Mouse (Mus musculus): ENCODE data around the gene Glb1l2.

Gene Glb1l2

DNA sequence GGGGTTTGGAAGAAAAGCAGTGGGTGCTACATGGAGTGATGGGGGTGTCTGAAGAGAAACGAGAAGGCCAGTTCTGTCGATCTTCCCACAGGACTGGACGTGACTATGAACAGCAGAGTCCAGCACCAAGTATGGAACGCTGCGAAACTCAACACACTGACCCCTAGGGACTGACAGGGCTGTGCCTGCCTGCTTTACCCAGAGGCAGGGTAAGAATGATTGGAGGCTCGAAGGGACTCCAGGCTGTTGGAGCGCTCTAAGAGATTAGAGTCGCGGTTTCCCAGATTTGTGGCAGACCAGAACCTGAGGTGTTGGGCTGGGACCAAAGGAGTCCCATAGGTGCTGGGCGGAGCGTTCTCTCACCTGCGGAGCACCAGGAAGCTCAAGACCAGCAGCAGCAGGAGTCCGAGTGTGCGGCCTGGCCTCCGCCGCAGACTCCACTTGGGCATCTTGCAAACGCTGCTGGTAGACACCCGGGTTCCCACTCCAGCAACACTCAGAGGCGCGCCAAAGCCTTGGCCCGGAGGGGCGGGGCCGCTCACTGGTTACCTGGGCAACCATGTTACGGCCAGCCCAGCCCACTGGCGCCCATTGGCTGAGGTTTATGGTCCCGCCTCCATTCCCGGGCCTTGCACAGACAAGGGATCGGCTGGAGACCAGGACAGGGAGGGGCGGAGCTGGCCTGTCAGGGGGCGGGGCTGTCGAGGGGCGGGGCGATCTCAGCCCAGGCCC, at the start of gene Glb1l2:
TSS of gene Glb1l2 (minus strand) at position 534 of the 732 bp plus-strand sequence.
- DNase-seq (ENCODE audit: inconsistent age in 2 of 2, low spot score in 1 of 2), result peak; percentile 95 to 98

DNA sequence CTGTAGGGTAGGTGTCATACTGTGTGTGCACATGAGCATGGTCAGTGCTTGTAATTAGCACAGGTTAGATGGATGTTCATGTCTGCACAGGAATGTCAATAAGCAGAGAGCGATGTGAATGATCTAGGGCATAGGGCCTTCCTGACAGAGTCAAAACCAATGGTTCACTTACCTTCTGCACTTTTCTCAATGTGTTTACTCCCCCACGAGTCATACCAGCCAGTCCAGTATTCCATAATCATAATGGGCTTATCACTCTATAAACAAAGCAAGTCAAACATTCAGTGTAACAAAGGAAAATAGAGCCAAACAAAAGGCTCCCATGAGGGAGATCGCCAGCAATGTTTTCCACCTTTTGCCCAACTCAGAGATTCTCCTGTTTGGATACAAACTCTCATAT, 24.8 kb upstream of the Glb1l2 start:
- no peak for DNase-seq (ENCODE audit: inconsistent age in 2 of 2, low spot score in 1 of 2)

GRCm38 (mm10) chr9:26819942-26820341, 13.7 kb upstream of the Glb1l2 start:
- DNase-seq (ENCODE audit: inconsistent age in 2 of 2, low spot score in 1 of 2), result peak in 1 of 2 experiments; percentile 71

DNA sequence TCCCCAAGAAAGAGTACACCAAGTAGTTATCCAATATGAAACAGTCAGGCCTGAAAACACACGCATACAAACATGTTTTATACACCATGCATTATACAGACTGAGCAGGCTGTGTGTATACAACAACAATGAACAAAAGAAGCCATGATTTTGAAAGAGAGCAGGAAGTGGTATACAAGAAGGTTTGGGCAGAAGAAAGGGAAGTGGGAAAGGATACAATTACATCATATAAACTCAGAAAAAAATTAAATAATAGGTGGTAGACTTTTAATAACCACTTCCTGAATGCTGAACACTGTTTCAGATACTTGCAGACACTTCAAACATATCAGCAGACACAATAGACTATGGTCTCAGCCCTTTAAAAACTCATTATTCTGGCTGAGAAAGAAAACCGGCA, 2.5 kb upstream of the Glb1l2 start:
- DNase-seq (ENCODE audit: inconsistent age in 2 of 2, low spot score in 1 of 2), result no peak

GRCm38 (mm10) chr9:26804321-26804720, 1.9 kb downstream of the Glb1l2 start:
- DNase-seq (ENCODE audit: inconsistent age in 2 of 2, low spot score in 1 of 2), result no peak

- no peak for DNase-seq (ENCODE audit: inconsistent age in 2 of 2, low spot score in 1 of 2)
Observed at GRCm38 (mm10) chr9:26800357-26800756, 5.9 kb downstream of the Glb1l2 start.

GRCm38 (mm10) chr9:26798731-26799130, 7.5 kb downstream of the Glb1l2 start:
- DNase-seq (ENCODE audit: inconsistent age in 2 of 2, low spot score in 1 of 2), result no peak

DNA sequence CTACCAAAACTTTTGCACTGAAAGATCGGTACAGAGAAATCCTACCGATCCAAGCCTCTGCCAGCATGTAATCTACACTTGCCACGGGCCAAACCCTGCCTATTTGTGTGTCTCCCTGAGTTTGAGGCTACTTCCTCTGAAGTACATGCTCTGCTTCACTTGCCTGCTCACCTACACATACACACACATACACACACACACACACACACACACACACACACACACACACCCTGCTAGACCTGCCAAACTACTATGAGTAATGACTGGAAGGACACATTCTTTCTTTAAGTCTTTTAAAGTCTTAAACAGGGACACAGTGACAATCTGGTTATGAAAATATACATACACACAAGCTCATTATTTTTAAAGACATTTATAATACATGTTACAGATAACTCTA, 8.1 kb downstream of the Glb1l2 start:
- no peak for DNase-seq (ENCODE audit: inconsistent age in 2 of 2, low spot score in 1 of 2)

DNA sequence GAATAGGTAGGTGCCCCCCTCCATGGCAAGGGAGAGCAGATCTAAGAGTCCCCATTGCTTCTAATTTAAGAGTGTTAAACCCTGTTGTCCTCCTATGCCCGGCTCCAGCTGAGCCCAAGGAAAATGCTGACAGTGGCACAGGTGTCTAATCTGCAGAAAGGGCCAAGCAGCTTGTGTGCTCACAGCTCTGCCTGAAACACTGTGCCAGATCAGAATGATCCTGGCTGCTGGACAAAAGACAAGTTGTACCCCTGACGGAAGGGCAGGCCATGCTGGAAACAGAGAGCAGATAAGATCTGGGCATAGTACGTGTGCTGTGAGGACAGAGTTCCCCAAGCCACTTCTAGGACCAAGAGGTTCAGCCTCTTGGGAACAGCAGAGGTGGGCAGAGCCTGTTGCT, 13.4 kb downstream of the Glb1l2 start:
- no peak for DNase-seq (ENCODE audit: inconsistent age in 2 of 2, low spot score in 1 of 2)

DNA sequence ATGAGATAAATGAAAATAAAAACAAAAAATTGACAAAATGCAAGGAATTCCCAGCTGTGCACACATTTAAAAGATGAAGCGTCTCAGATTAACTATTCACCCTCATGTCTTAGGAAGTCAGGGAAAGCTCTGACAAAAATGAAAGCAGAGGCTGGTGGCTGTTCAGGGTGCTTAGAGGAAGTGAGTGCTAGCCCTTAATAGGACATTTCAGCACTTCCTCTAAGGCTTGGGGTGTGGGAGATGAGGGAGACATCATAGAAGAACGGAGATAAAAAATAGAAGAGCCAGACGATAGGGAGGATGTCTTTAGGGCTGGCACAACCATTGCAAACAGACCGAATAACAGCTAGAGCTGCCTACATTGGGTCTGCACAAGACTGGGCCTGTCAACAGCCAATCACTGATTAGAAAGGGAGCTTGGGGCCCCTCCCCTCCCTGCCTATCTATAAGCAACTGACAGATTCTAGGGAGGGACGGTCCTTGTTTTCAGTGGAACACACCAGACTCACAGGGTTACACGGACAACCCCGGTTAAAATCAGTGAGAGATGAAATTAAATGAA, 22.8 kb downstream of the Glb1l2 start:
- peak in 1 of 2 experiments; percentile 43 for DNase-seq (ENCODE audit: inconsistent age in 2 of 2, low spot score in 1 of 2)

DNA sequence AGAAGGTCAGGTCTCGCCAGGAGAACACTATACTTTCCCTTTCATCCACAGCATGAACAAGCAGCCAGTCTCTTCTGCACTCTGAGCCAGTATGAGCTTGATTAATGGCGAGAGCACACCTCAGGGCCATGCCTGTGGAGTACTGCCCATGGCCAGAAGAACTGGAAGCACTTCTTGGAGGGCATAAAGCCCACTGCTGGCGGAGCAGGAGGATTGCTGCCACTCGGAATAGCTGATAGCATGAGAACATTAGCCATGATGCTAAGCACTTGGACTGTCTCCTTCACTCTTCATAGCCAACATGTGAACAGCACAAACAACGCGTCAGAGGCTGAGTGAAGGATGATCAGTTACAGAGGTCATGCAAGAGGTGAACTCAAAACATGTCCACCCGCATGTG, 27.8 kb downstream of the Glb1l2 start:
- no peak for DNase-seq (ENCODE audit: inconsistent age in 2 of 2, low spot score in 1 of 2)

- peak in 1 of 2 experiments; percentile 83 for DNase-seq (ENCODE audit: inconsistent age in 2 of 2, low spot score in 1 of 2)
Observed at GRCm38 (mm10) chr9:26776122-26776902, 30.0 kb downstream of the Glb1l2 start.

DNA sequence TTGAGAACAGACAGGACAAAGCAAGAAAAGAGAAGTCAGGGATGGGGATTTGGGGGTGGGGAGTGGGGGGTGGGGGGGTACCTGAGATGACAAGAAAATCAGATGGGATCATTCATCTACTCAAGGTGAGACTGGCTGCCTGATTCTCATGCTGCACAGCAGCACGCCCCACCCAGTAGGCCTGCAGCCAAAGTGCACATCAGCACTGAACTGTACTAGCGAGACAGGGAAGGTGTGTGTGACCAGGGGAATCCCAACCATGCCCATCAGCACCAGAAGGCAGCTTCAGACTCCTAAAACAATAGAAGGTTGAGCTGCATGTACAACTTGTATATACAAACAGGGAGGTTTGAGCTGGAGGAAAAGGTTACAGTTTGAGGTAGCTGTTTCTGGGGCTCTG, 30.6 kb downstream of the Glb1l2 start:
- DNase-seq (ENCODE audit: inconsistent age in 2 of 2, low spot score in 1 of 2), result no peak

- no peak for DNase-seq (ENCODE audit: inconsistent age in 2 of 2, low spot score in 1 of 2)
Observed at GRCm38 (mm10) chr9:26768181-26768580, 38.1 kb downstream of the Glb1l2 start.

DNA sequence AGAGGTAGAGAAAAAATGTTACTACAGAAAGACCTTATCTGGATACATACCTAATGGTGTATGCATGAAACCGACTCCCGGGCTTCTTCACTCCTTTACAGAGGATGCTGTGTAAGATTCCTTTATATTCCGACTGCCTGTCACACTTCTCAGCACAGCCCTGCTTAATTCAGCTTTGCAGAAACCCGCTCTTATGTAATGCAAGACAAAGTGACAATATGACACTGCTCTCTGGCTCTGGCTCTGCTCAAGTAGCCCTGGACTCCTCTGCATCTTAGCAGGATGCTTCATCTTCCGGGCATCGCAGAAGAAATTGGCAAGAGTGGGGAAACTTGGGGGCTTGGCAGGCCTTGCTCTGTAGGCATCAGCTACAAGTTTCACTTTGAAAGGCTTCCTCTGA, 43.8 kb downstream of the Glb1l2 start:
- no peak for DNase-seq (ENCODE audit: inconsistent age in 2 of 2, low spot score in 1 of 2)

DNA sequence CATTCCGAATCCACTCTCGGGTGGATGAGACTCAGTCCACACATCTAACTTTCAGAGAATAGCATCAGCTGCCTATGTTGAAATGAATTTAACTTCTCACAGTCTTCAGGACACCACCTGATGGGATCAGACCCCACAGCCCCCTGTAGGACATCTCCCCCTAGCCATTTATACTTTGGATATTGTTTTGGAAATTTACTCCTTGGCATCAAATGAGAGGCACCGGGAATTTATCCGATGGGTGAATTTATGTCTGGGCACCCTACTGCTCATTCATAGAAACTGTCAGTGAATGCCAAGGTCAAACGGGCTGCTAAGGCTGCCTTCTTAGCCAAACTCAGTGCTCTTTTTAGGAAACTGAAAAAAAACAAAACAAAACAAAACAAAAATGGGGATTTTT, 45.7 kb downstream of the Glb1l2 start:
- DNase-seq (ENCODE audit: inconsistent age in 2 of 2, low spot score in 1 of 2), result peak; percentile 25 to 81

DNA sequence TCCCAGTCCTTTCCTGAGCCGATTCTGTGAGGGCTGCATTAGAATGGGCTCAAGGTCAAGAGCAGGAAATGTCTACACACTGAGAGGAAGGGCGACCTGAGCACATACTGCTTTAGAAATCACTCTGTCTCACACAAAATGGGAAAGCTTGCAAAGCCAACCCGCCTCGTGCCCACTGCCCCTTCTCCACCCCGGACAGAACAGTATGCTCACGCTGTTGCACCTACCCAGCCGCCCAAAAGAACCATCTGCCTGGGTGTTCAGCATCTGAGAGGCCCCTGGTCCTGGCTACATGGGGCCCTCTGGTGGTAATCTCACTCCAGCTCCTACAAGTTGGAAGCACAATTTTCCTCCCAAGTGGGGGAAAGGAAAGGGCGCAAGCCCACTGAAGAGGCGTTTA, 46.2 kb downstream of the Glb1l2 start:
- DNase-seq (ENCODE audit: inconsistent age in 2 of 2, low spot score in 1 of 2), result peak; percentile 46 to 85

DNA sequence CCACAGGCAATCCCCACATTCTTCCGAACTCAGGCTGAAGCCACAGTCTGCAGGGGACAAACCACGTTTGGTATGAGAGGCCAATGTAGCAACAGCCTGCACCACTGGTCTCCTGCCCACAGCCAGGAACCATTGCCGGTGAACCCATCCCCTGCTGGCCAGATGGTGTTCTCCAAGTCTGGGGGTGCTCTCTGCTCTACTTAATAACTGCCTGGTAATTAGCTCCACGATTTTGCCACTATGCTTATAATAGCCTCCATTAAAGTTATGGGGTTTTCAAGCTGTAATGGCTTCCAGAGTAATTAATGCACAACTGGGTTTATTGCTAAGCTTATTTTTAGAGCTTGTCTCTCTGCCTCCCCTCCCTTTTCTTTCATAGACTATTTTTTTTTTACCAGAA, 57.4 kb downstream of the Glb1l2 start:
- no peak for DNase-seq (ENCODE audit: inconsistent age in 2 of 2, low spot score in 1 of 2)

DNA sequence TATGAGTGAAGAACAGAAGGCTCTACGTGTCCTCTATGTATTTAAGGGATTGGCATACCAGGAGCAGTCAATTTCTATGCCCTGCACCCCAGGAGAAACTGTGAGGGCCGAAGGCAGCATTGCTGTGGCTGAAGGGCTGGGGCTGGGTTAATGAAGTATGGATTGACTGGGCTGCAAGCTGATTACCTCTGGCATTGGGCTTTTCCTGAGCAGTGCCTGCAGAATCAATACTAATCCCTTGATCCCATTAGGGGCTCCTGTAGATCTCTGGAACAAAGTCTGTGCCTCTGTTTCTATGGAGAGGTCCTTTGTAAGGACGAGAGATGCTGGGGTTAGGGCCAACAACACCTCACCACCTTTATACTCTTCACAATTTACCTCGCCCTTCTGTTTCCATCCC, 59.1 kb downstream of the Glb1l2 start:
- no peak for DNase-seq (ENCODE audit: inconsistent age in 2 of 2, low spot score in 1 of 2)

DNA sequence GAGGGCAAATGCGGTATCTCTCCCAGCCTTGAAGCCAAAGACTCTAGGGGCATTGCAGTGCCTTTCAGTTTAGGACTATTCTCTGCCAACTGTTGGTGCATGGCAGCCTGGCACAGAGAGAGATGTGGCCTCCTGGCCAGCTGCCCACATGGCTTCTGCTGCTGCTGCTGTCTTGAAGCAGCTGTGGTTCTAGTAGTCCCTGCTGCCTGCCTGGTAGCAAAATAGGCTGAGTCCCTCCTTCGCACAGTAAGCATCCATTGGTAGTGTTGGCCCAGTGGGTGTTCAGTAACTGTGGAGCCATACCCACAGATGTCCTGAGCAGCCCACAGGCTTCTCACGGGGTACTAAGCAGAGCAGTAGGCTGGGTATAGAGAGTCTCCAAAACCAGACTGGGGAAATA, 63.5 kb downstream of the Glb1l2 start:
- no peak for DNase-seq (ENCODE audit: inconsistent age in 2 of 2, low spot score in 1 of 2)

DNA sequence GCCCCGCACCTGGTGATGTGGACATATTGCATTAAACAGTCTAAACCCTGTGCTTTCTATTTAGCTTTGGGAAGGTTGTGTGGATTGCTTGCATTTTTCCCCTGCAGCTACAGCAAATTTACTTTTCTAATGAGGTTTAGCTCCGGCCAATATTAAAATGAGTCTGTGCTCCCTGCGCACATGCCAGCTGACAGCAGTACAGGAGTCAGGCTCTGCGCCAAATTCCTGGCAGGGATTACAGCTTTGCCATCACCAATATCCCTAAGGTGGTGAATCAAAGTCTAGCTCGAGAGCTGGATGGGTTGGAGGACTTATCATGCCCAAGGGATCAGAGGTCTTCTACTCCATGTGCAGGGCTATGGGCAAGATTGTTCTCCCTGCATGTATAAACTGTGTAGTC, 69.2 kb downstream of the Glb1l2 start:
- no peak for DNase-seq (ENCODE audit: inconsistent age in 2 of 2, low spot score in 1 of 2)

DNA sequence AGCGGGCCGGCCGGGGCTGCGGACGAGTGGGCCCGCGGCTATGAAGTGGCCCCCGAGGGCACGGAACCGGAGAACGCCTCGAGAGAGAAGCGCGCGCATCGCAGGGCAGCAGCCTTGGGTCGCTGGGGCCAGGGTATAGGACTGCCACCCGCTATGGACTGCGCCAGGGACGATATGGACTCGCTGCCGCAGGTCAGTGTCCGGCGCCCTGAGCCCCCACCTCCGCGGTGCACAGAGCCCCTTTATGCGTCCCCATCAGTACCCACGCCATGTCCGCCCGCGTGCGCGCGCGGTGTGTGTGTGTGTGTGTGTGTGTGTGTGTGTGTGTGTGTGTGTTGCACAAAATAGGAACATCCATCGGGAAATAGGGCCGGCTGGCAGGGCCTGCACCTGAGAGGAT, 72.3 kb downstream of the Glb1l2 start:
- DNase-seq (ENCODE audit: inconsistent age in 2 of 2, low spot score in 1 of 2), result no peak
